ENCODE assay signal across 8 mouse cellular contexts in genomic region chr12:103425729-103426470, GRCm38 (mm10). TPM values are rescaled to one million over a fixed set of nuclear protein-coding genes. Genes with fewer than 3 reads are reported as not detected.
A peak's percentile ranks its signal among the peaks of the same experiment; 100 is the strongest.
DNase-seq lines count a peak whose midpoint lies in the region; ATAC-seq and TF ChIP-seq lines count a peak whose summit lies in the region.

Gene Ddx24 (minus strand): TSS chr12:103425830.

- 2% methylated on average over 33 of the region's 33 CpGs for WGBS in forebrain, embryonic 11.5 days
- WGBS in heart, embryonic 16.5 days, result 1% methylated on average over 33 of the region's 33 CpGs
- 2% methylated on average over 33 of the region's 33 CpGs for WGBS in liver, embryonic 15.5 days (ENCODE audit: insufficient replicate concordance)
- 1% methylated on average over 33 of the region's 33 CpGs for WGBS in neural tube, embryonic 12.5 days

- no peak for TF ChIP-seq EP300 in CH12.LX (IDR thresholded peaks at IDR 0.05; ENCODE audit: low read length)

- TF ChIP-seq RAD21 in CH12.LX (IDR thresholded peaks at IDR 0.05; ENCODE audit: low read depth, low read length), result peak; percentile 99

- peak; percentile 100 for ATAC-seq in forebrain, embryonic 11.5 days (replicated peaks; ENCODE audit: low FRiP score)
- peak; percentile 100 for ATAC-seq in heart, embryonic 16.5 days (replicated peaks; ENCODE audit: extremely low read depth, insufficient read depth, low FRiP score)
- peak; percentile 100 for ATAC-seq in liver, embryonic 15.5 days (ENCODE audit: insufficient read depth)
- peak; percentile 100 for ATAC-seq in neural tube, embryonic 12.5 days (ENCODE audit: low FRiP score, low read depth)

- H3K27me3 ChIP-seq in CH12.LX (replicated peaks), result no peaks in the 10 kb centered on the region
- no peaks in the 10 kb centered on the region for H3K27me3 ChIP-seq in forebrain, embryonic 11.5 days (ENCODE audit: control insufficient read depth, insufficient read depth, low read length)
- H3K27me3 ChIP-seq in heart, embryonic 16.5 days (ENCODE audit: control insufficient read depth, insufficient read depth, low read length), result no peaks in the 10 kb centered on the region
- H3K27me3 ChIP-seq in liver, embryonic 15.5 days, result no peaks in the 10 kb centered on the region
- H3K27me3 ChIP-seq in neural tube, embryonic 12.5 days (replicated peaks), result no peaks in the 10 kb centered on the region

- no peak within 1 kb of the TSS for H3K27ac ChIP-seq in CH12.LX (ENCODE audit: insufficient read depth, low read depth)
- no peak within 1 kb of the TSS for H3K27ac ChIP-seq in forebrain, embryonic 11.5 days (ENCODE audit: low read depth, low read length)
- 0 out of 2 replicates have a peak within 1 kb of the TSS, but pooled peaks have one; percentile 2 for H3K27ac ChIP-seq in heart, embryonic 16.5 days (ENCODE audit: low read length)
- H3K27ac ChIP-seq in liver, embryonic 15.5 days (replicated peaks), result peak within 1 kb of the TSS; percentile 77
- H3K27ac ChIP-seq in neural tube, embryonic 12.5 days, result no peak within 1 kb of the TSS

- H3K4me1 ChIP-seq in CH12.LX (ENCODE audit: control insufficient read depth in 1 of 2, insufficient read depth in 2 of 2), result peaks cover 0 to 35% of the 10 kb centered on the region in 2 experiments; a peak in 3 of 4 replicates
- H3K4me1 ChIP-seq in forebrain, embryonic 11.5 days (replicated peaks; ENCODE audit: control insufficient read depth, insufficient read depth, low read length), result 0 out of 2 replicates have a peak, but pooled peaks cover 2% of the 10 kb centered on the region
- peaks cover 35% of the 10 kb centered on the region for H3K4me1 ChIP-seq in heart, embryonic 16.5 days (ENCODE audit: control insufficient read depth, insufficient read depth, low read length)
- peaks cover 40% of the 10 kb centered on the region for H3K4me1 ChIP-seq in liver, embryonic 15.5 days (replicated peaks)
- H3K4me1 ChIP-seq in neural tube, embryonic 12.5 days, result peaks cover 29% of the 10 kb centered on the region

- peak within 1 kb of the TSS; percentile 98 for H3K4me2 ChIP-seq in CH12.LX (ENCODE audit: insufficient read depth, low read depth, poor library complexity, severe bottlenecking)
- H3K4me2 ChIP-seq in forebrain, embryonic 11.5 days (ENCODE audit: low read depth, low read length, severe bottlenecking), result peak within 1 kb of the TSS; percentile 57
- peak within 1 kb of the TSS; percentile 92 for H3K4me2 ChIP-seq in heart, embryonic 16.5 days (ENCODE audit: low read depth, low read length)
- H3K4me2 ChIP-seq in liver, embryonic 15.5 days, result peak within 1 kb of the TSS; percentile 82
- peak within 1 kb of the TSS; percentile 87 for H3K4me2 ChIP-seq in neural tube, embryonic 12.5 days (replicated peaks)

- in situ Hi-C loops in CH12.LX (cut with MboI; ENCODE audit: low pct_ligation_motif_present, low pct_unique_long_range_greater_than_20kb, low sequenced_read_pairs), result loop anchor here (5.0 to 10.0 kb wide), 2 partner anchors 66 to 129 kb away; no protein-coding TSS in a partner anchor

- peak; percentile 96 for TF ChIP-seq POLR2A in CH12.LX (IDR thresholded peaks at IDR 0.05; ENCODE audit: low read depth, low read length)

- H3K79me2 ChIP-seq in CH12.LX (replicated peaks; ENCODE audit: control insufficient read depth, extremely low read depth, insufficient read depth, poor library complexity, severe bottlenecking), result peaks cover 39% of the 10 kb centered on the region

- dilution Hi-C loops in CH12.LX (cut with MboI; ENCODE audit: extremely low pct_ligation_motif_present, extremely low pct_unique_long_range_greater_than_20kb, low sequenced_read_pairs), result no loop called here

- peak; percentile 99 for DNase-seq in CH12.LX (ENCODE audit: extremely low read depth)
- DNase-seq in c-Kit-positive CD71-positive TER-119-negative erythroid progenitor cells, embryonic 14.5 days (ENCODE audit: low read depth), result peak; percentile 95
- DNase-seq in forebrain, embryonic 11.5 days (ENCODE audit: low spot score), result peak; percentile 98
- DNase-seq in kidney, postnatal 36 days, result peak; percentile 99
- peak; percentile 99 for DNase-seq in telencephalon, adult 2 months (ENCODE audit: low read depth, low spot score)

- H3K4me3 ChIP-seq in CH12.LX (replicated peaks in 1 of 3; ENCODE audit: low read depth in 2 of 3, low read length in 2 of 3, poor library complexity in 1 of 3), result peak within 1 kb of the TSS; percentile 84 to 100 (median 99)
- H3K4me3 ChIP-seq in forebrain, embryonic 11.5 days (ENCODE audit: low read depth, low read length), result peak within 1 kb of the TSS; percentile 89
- peak within 1 kb of the TSS; percentile 77 for H3K4me3 ChIP-seq in heart, embryonic 16.5 days (ENCODE audit: low read length)
- H3K4me3 ChIP-seq in liver, embryonic 15.5 days (replicated peaks), result peak within 1 kb of the TSS; percentile 88
- H3K4me3 ChIP-seq in neural tube, embryonic 12.5 days, result peak within 1 kb of the TSS; percentile 96

- H3K9me3 ChIP-seq in CH12.LX (replicated peaks; ENCODE audit: low read length), result no peaks in the 10 kb centered on the region
- H3K9me3 ChIP-seq in forebrain, embryonic 11.5 days (ENCODE audit: control insufficient read depth, low read length), result no peaks in the 10 kb centered on the region
- no peaks in the 10 kb centered on the region for H3K9me3 ChIP-seq in heart, embryonic 16.5 days (replicated peaks; ENCODE audit: control insufficient read depth, low read length)
- H3K9me3 ChIP-seq in liver, embryonic 15.5 days (replicated peaks), result no peaks in the 10 kb centered on the region
- H3K9me3 ChIP-seq in neural tube, embryonic 12.5 days, result no peaks in the 10 kb centered on the region

- peak; percentile 15 to 99; a peak in 2 of 4 replicates for TF ChIP-seq CTCF in CH12.LX (conservative IDR thresholded peaks at IDR 0.05 in 1 of 2, IDR thresholded peaks at IDR 0.05 in 1 of 2; ENCODE audit: low read depth in 2 of 2, low read length in 2 of 2)

- H3K36me3 ChIP-seq in CH12.LX (replicated peaks in 1 of 2; ENCODE audit: control insufficient read depth in 1 of 2, insufficient read depth in 1 of 2, low read length in 1 of 2), result peaks cover 10 to 25% of the 10 kb centered on the region in 2 experiments
- no peaks in the 10 kb centered on the region; the same call in 1 of the 2 replicates for H3K36me3 ChIP-seq in forebrain, embryonic 11.5 days (ENCODE audit: control insufficient read depth, insufficient read depth, low read length)
- H3K36me3 ChIP-seq in heart, embryonic 16.5 days (ENCODE audit: control insufficient read depth, insufficient read depth), result peaks cover 8% of the 10 kb centered on the region
- peaks cover 23% of the 10 kb centered on the region for H3K36me3 ChIP-seq in liver, embryonic 15.5 days (replicated peaks)
- H3K36me3 ChIP-seq in neural tube, embryonic 12.5 days, result peaks cover 15% of the 10 kb centered on the region

- peak within 1 kb of the TSS; percentile 62 for H3K9ac ChIP-seq in CH12.LX (ENCODE audit: insufficient read depth, low read depth)
- H3K9ac ChIP-seq in forebrain, embryonic 11.5 days (ENCODE audit: low read length), result peak within 1 kb of the TSS; percentile 78
- peak within 1 kb of the TSS; percentile 85 for H3K9ac ChIP-seq in heart, embryonic 16.5 days (ENCODE audit: low read length)
- H3K9ac ChIP-seq in liver, embryonic 15.5 days, result peak within 1 kb of the TSS; percentile 84
- peak within 1 kb of the TSS; percentile 89 for H3K9ac ChIP-seq in neural tube, embryonic 12.5 days

TF ChIP-seq in CH12.LX, 34 proteins besides CTCF, POLR2A, EP300 and RAD21 (continues in another document):
- TF ChIP-seq GABPA (IDR thresholded peaks at IDR 0.05; ENCODE audit: insufficient replicate concordance, low read depth, low read length) (peak; percentile 32; the same call in 1 of the 2 replicates), JUND (conservative IDR thresholded peaks at IDR 0.05; ENCODE audit: low read depth, low read length) (no peak), IRF4 (IDR thresholded peaks at IDR 0.05; ENCODE audit: low read depth, low read length) (peak; percentile 52; the same call in 1 of the 2 replicates), SMC3 (IDR thresholded peaks at IDR 0.05; ENCODE audit: low read depth, low read length) (peak; percentile 98), JUN (IDR thresholded peaks at IDR 0.05; ENCODE audit: insufficient read depth, low read depth, low read length) (no peak), HCFC1 (IDR thresholded peaks at IDR 0.05; ENCODE audit: low read depth, low read length) (peak; percentile 93), MEF2A (IDR thresholded peaks at IDR 0.05; ENCODE audit: borderline replicate concordance, low read depth, low read length) (peak; percentile 78; the same call in 1 of the 2 replicates), RCOR1 (conservative IDR thresholded peaks at IDR 0.05; ENCODE audit: low read depth, low read length) (peak; percentile 49; the same call in 1 of the 2 replicates), MAZ (IDR thresholded peaks at IDR 0.05; ENCODE audit: low read depth, low read length) (no peak), UBTF (IDR thresholded peaks at IDR 0.05; ENCODE audit: low read depth, low read length) (no peak), MAFK (IDR thresholded peaks at IDR 0.05; ENCODE audit: insufficient replicate concordance, low read length) (no peak), MYC (IDR thresholded peaks at IDR 0.05; ENCODE audit: low read depth, low read length) (peak; percentile 73; the same call in 1 of the 2 replicates), TCF12 (IDR thresholded peaks at IDR 0.05; ENCODE audit: low read depth, low read length) (peak; percentile 85), ELF1 (IDR thresholded peaks at IDR 0.05; ENCODE audit: low read depth, low read length) (peak; percentile 99), NRF1 (IDR thresholded peaks at IDR 0.05; ENCODE audit: low read depth, low read length) (peak; percentile 94), ZNF384 (IDR thresholded peaks at IDR 0.05; ENCODE audit: low read depth, low read length) (no peak), E2F4 (IDR thresholded peaks at IDR 0.05; ENCODE audit: insufficient replicate concordance, low read depth, low read length) (no peak), CHD1 (IDR thresholded peaks at IDR 0.05; ENCODE audit: low read depth, low read length) (no peak), NELFE (IDR thresholded peaks at IDR 0.05; ENCODE audit: low read depth, low read length) (peak; percentile 90), TBP (conservative IDR thresholded peaks at IDR 0.05; ENCODE audit: low read depth, low read length) (peak; percentile 63; the same call in 1 of the 2 replicates), USF2 (conservative IDR thresholded peaks at IDR 0.05; ENCODE audit: low read depth, low read length) (no peak)

RNA-seq across cellular contexts. Expression of gene Ddx24, which starts in this region (rescaled TPM):
- total RNA-seq in CH12.LX (2012; rRNA removed) (76.2 and 91.3 TPM in 2 replicates), CH12.LX (2014; rRNA removed) (83.0 and 87.9 TPM in 2 replicates)
- polyA plus RNA-seq in CH12.LX (2012; ENCODE audit: insufficient read length, low read depth), result 125 and 150 TPM in 2 replicates
- 109 and 113 TPM in 2 replicates for polyA plus RNA-seq in forebrain, embryonic 11.5 days (2014; fragmentation: Nextera tagmentation; extraction: Ambion mirVana)
- 59.7 and 66.9 TPM in 2 replicates for polyA plus RNA-seq in heart, embryonic 16.5 days (2015; fragmentation: Nextera tagmentation; extraction: Ambion mirVana)
- polyA plus RNA-seq in liver, embryonic 15.5 days (2015; fragmentation: Nextera tagmentation; extraction: Ambion mirVana), result 32.3 and 47.5 TPM in 2 replicates
- polyA plus RNA-seq in neural tube, embryonic 12.5 days (2016; fragmentation: Nextera tagmentation; extraction: Ambion mirVana), result 104 and 126 TPM in 2 replicates

Comparison
In these comparisons a context has a peak if more than half of its experiments do, and no peak if none do; other contexts are left out.
1. H3K27ac ChIP-seq: peak in heart, embryonic 16.5 days (single experiment) and liver, embryonic 15.5 days (single experiment); none in CH12.LX (single experiment), forebrain, embryonic 11.5 days (single experiment) and neural tube, embryonic 12.5 days (single experiment).
2. Peak in every context shown above with its lines, with median percentiles within 50 percentile points of each other: DNase-seq, H3K4me2 ChIP-seq, H3K4me3 ChIP-seq, H3K9ac ChIP-seq and ATAC-seq.